Mouse (Mus musculus): ENCODE results near the gene Hinfp.

DNA sequence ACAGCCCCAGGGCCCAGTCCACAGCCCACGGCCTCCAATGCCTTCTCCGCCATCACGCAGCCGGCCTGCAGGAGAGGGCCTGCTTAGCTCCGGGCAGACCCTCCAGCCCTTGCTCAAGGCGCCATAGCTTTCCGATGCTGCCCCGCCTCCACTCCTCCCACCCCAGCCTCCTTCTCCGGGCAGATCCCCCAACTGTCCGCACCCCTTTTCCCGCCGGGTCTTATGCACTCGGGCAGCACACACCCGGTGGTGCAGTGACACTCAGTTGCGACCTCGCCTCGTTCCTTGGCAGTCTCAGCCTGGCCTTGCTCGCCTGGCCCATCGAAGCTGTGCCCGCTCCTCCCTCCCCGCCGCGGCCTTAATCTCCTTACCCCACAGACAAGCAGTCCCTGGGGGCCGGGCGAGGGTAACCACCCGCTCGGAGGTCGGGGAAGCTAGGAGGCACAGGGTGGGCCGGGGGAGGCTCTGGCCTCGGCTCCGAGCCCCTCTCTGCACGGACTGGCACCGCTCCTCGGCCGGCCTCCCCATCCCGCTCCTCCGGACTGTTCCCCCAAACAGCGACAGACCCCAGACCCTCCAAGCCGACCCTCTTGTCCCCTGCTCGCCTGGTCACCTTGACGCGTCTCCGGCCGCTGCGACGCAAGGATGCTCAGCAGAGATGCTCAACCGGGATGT, 17.9 kb downstream of the Hinfp start:
- TF ChIP-seq CTCF (IDR thresholded peaks at IDR 0.05; ENCODE audit: extremely low read depth, insufficient read depth, low read length) (no peak), POLR2A (IDR thresholded peaks at IDR 0.05; ENCODE audit: extremely low read depth, insufficient read depth, low read length) (no peak)

Data from cortical plate, adult 2 months (tissue).